Mouse (Mus musculus): ENCODE results near the gene Ankdd1a. TPM values are rescaled to one million over a fixed set of nuclear protein-coding genes. Genes with fewer than 3 reads are reported as not detected.

Ankdd1a gene
- total RNA-seq, 2 experiments from 2014 or later, result not detected

- intact Hi-C loops (cut with DNase I), result no loop called here
- DNase-seq, result no peak
Measured at GRCm38 (mm10) chr9:65546413-65546695, 26.4 kb upstream of the Ankdd1a start.

- intact Hi-C loops (cut with DNase I), result no loop called here
- no peak for DNase-seq
Measured at GRCm38 (mm10) chr9:65545635-65546412, 25.8 kb upstream of the Ankdd1a start.

GRCm38 (mm10) chr9:65542111-65542524 is 22.1 kb upstream of the Ankdd1a start:
- DNase-seq, result no peak
- intact Hi-C loops (cut with DNase I), result no loop called here

- DNase-seq, result peak; percentile 44 to 58
- intact Hi-C loops (cut with DNase I), result loop anchor here (2.0 kb wide), 1 partner anchor 17 kb away; no protein-coding TSS in a partner anchor
Measured at GRCm38 (mm10) chr9:65541126-65542068, 21.4 kb upstream of the Ankdd1a start.

- no peak for DNase-seq
- intact Hi-C loops (cut with DNase I), result loop anchor here (2.0 kb wide), 1 partner anchor 15 kb away; no protein-coding TSS in a partner anchor
Measured at GRCm38 (mm10) chr9:65539697-65540096, 19.7 kb upstream of the Ankdd1a start.

GRCm38 (mm10) chr9:65537901-65538630 is 18.1 kb upstream of the Ankdd1a start:
- DNase-seq, result peak; percentile 53 to 57
- intact Hi-C loops (cut with DNase I), result no loop called here

GRCm38 (mm10) chr9:65536491-65536890 is 16.5 kb upstream of the Ankdd1a start:
- intact Hi-C loops (cut with DNase I), result no loop called here
- DNase-seq, result no peak

- intact Hi-C loops (cut with DNase I), result no loop called here
- no peak for DNase-seq
Measured at GRCm38 (mm10) chr9:65535789-65536469, 15.9 kb upstream of the Ankdd1a start.

- DNase-seq, result no peak
- intact Hi-C loops (cut with DNase I), result no loop called here
Measured at GRCm38 (mm10) chr9:65535191-65535722, 15.3 kb upstream of the Ankdd1a start.

GRCm38 (mm10) chr9:65534111-65534510 is 14.1 kb upstream of the Ankdd1a start:
- intact Hi-C loops (cut with DNase I), result no loop called here
- DNase-seq, result no peak

GRCm38 (mm10) chr9:65532986-65533385 is 13.0 kb upstream of the Ankdd1a start:
- intact Hi-C loops (cut with DNase I), result no loop called here

GRCm38 (mm10) chr9:65531283-65531682 is 11.3 kb upstream of the Ankdd1a start:
- no peak for DNase-seq
- intact Hi-C loops (cut with DNase I), result no loop called here

More at GRCm38 (mm10) chr9:65532986-65533385, 13.0 kb upstream of the Ankdd1a start:
- no peak for DNase-seq

GRCm38 (mm10) chr9:65529659-65530058 is 9.7 kb upstream of the Ankdd1a start:
- DNase-seq, result no peak
- intact Hi-C loops (cut with DNase I), result no loop called here

- intact Hi-C loops (cut with DNase I), result no loop called here
- no peak for DNase-seq
Measured at GRCm38 (mm10) chr9:65528417-65529038, 8.5 kb upstream of the Ankdd1a start.

- intact Hi-C loops (cut with DNase I), result loop anchor here (2.0 kb wide), 1 partner anchor 15 kb away; no protein-coding TSS in a partner anchor
- DNase-seq, result no peak
Measured at GRCm38 (mm10) chr9:65525445-65526195, 5.6 kb upstream of the Ankdd1a start.

- peak; percentile 80 to 87 for DNase-seq
Measured at GRCm38 (mm10) chr9:65523611-65524364, 3.8 kb upstream of the Ankdd1a start.

GRCm38 (mm10) chr9:65520505-65520876 is 498 bp upstream of the Ankdd1a start:
- intact Hi-C loops (cut with DNase I), result loop anchor here (5.0 kb wide), 1 partner anchor 142 kb away; no protein-coding TSS in a partner anchor

More at GRCm38 (mm10) chr9:65523611-65524364, 3.8 kb upstream of the Ankdd1a start:
- intact Hi-C loops (cut with DNase I), result loop anchor here (1.0 to 5.0 kb wide), 3 partner anchors 17 to 139 kb away; no protein-coding TSS in a partner anchor

GRCm38 (mm10) chr9:65514851-65515261 is 5.1 kb downstream of the Ankdd1a start:
- no peak for DNase-seq
- intact Hi-C loops (cut with DNase I), result no loop called here

More at GRCm38 (mm10) chr9:65520505-65520876, 498 bp upstream of the Ankdd1a start:
- DNase-seq, result no peak
